Mouse (Mus musculus) left cerebral cortex, adult 18-20 months (tissue): ENCODE measurements at regions not wholly inside any gene's neighbourhood (a gene's known extent, or its start where the extent isn't known, plus 50 kb on each side); places are given as distances from the start of the nearest gene placed in this dataset.
"Not testable (repeated sequence)": the region's sequence is repeated elsewhere in the genome, so short reads cannot be mapped to it uniquely, and the experiment has no call there.

ENCODE experiments used
- DNase-seq, 2 experiments: peaks; one replicate each; pipeline ENCODE4 v3.0.0; 2021 to 2022; ENCODE audit warnings: low spot score in 2 of 2, mixed read lengths in 1 of 2

GRCm38 (mm10) chr13:96327707-96328106 is 60.4 kb upstream of the Poc5 start:
- no peak for DNase-seq

- no peak for DNase-seq
These were observed 63.5 kb upstream of the Poc5 start for GRCm38 (mm10) chr13:96324636-96325035.

GRCm38 (mm10) chr13:96317161-96317560 is 70.9 kb upstream of the Poc5 start:
- DNase-seq: not testable (repeated sequence)

- no peak for DNase-seq
These were observed 74.9 kb upstream of the Poc5 start for GRCm38 (mm10) chr13:96313241-96313640.

- no peak for DNase-seq
These were observed 85.6 kb upstream of the Poc5 start for GRCm38 (mm10) chr13:96302495-96302894.

GRCm38 (mm10) chr13:96287797-96288196 is 100.3 kb upstream of the Poc5 start:
- DNase-seq: peak; percentile 18 to 27

- no peak for DNase-seq
These were observed 118.1 kb upstream of the Poc5 start for GRCm38 (mm10) chr13:96269946-96270345.

GRCm38 (mm10) chr13:96256001-96256400 is 123.6 kb upstream of the Sv2c start:
- DNase-seq: no peak

GRCm38 (mm10) chr13:96254391-96254790 is 122.0 kb upstream of the Sv2c start:
- no peak for DNase-seq

- peak in 1 of 2 experiments; percentile 7 for DNase-seq
These were observed 88.4 kb upstream of the Sv2c start for GRCm38 (mm10) chr13:96220763-96221162.

GRCm38 (mm10) chr13:96215496-96215895 is 83.1 kb upstream of the Sv2c start:
- no peak for DNase-seq

GRCm38 (mm10) chr13:96215046-96215445 is 82.7 kb upstream of the Sv2c start:
- DNase-seq: no peak

- DNase-seq: no peak
These were observed 73.7 kb upstream of the Sv2c start for GRCm38 (mm10) chr13:96206072-96206471.

- no peak for DNase-seq
These were observed 56.2 kb upstream of the Sv2c start for GRCm38 (mm10) chr13:96188618-96189017.
